In genomic region chr12:14316392-14316791, GRCm38 (mm10) we compare ENCODE assay signal across 9 mouse cellular contexts.
"Had no signal": no experiment of that assay in that cellular context is flagged by ENCODE, and none has a peak within 500 bp of the region (broad histone marks: within the 10 kb centered on the region; RNA-seq: fewer than 3 reads in every experiment).

No protein-coding gene starts in this region.

- H3K9ac ChIP-seq: intestine, embryonic 15.5 days; limb, embryonic 12.5 days; limb, embryonic 15.5 days; liver, embryonic 14.5 days; liver, postnatal 0 days had no signal

- H3K4me3 ChIP-seq: intestine, embryonic 15.5 days; limb, embryonic 12.5 days; limb, embryonic 15.5 days had no signal

- H3K27ac ChIP-seq: intestine, embryonic 15.5 days; limb, embryonic 12.5 days; limb, embryonic 15.5 days; liver, embryonic 14.5 days had no signal

- H3K27me3 ChIP-seq: intestine, embryonic 15.5 days; limb, embryonic 12.5 days; limb, embryonic 15.5 days had no signal

- H3K4me2 ChIP-seq: intestine, embryonic 15.5 days; limb, embryonic 12.5 days; limb, embryonic 15.5 days; liver, embryonic 11.5 days; midbrain, embryonic 11.5 days had no signal

- ATAC-seq: intestine, embryonic 15.5 days; liver, postnatal 0 days had no signal

- H3K4me1 ChIP-seq: intestine, embryonic 15.5 days; limb, embryonic 12.5 days; limb, embryonic 15.5 days had no signal

- H3K36me3 ChIP-seq: intestine, embryonic 15.5 days; limb, embryonic 12.5 days; limb, embryonic 15.5 days had no signal

- DNase-seq: kidney, adult 11 months; liver, postnatal 0 days; thymus, postnatal 25 days had no signal

- H3K9me3 ChIP-seq: intestine, embryonic 15.5 days; limb, embryonic 12.5 days; limb, embryonic 15.5 days had no signal
